In genomic region chr17:33825462-33825861, GRCm38 (mm10) we compare ENCODE assay signal across 8 mouse cellular contexts. TPM values are rescaled to one million over a fixed set of nuclear protein-coding genes. Genes with fewer than 3 reads are reported as not detected.
A peak's percentile ranks its signal among the peaks of the same experiment; 100 is the strongest.
DNase-seq lines count a peak whose midpoint lies in the region; ATAC-seq and TF ChIP-seq lines count a peak whose summit lies in the region.

No protein-coding gene starts in this region.

- H3K4me2 ChIP-seq in kidney, embryonic 15.5 days, result peak overlapping the region; percentile 70
- H3K4me2 ChIP-seq in hindbrain, embryonic 15.5 days, result peak overlapping the region; percentile 77
- H3K4me2 ChIP-seq in midbrain, embryonic 15.5 days, result peak overlapping the region; percentile 75

- H3K9me3 ChIP-seq in kidney, embryonic 15.5 days (replicated peaks), result no peaks in the 10 kb centered on the region
- no peaks in the 10 kb centered on the region for H3K9me3 ChIP-seq in hindbrain, embryonic 15.5 days
- no peaks in the 10 kb centered on the region for H3K9me3 ChIP-seq in midbrain, embryonic 15.5 days

- H3K36me3 ChIP-seq in kidney, embryonic 15.5 days, result peaks cover 65% of the 10 kb centered on the region
- peaks cover 33% of the 10 kb centered on the region for H3K36me3 ChIP-seq in hindbrain, embryonic 15.5 days
- H3K36me3 ChIP-seq in midbrain, embryonic 15.5 days (replicated peaks), result peaks cover 30% of the 10 kb centered on the region

- no peak for ATAC-seq in kidney, embryonic 15.5 days (replicated peaks; ENCODE audit: low FRiP score)
- ATAC-seq in hindbrain, embryonic 15.5 days (ENCODE audit: low FRiP score, low read depth), result no peak
- no peak for ATAC-seq in midbrain, embryonic 15.5 days (replicated peaks)
- no peak for ATAC-seq in erythroid progenitor cell, adult 5-6 weeks (replicated peaks; ENCODE audit: low FRiP score, poor library complexity, severe bottlenecking)

- H3K4me3 ChIP-seq in kidney, embryonic 15.5 days (replicated peaks), result peak overlapping the region; percentile 65
- H3K4me3 ChIP-seq in bone marrow macrophage, adult 2 months (ENCODE audit: insufficient read depth, low read length), result peak overlapping the region; percentile 48
- H3K4me3 ChIP-seq in hindbrain, embryonic 15.5 days, result peak overlapping the region; percentile 83
- peak overlapping the region; percentile 91 for H3K4me3 ChIP-seq in midbrain, embryonic 15.5 days

- no peak for TF ChIP-seq POLR2A in bone marrow macrophage, adult 2 months (IDR thresholded peaks at IDR 0.05; ENCODE audit: borderline replicate concordance, low read depth, low read length)

- H3K27ac ChIP-seq in kidney, embryonic 15.5 days, result 0 out of 2 replicates have a peak overlapping the region, but pooled peaks have one; percentile 90
- H3K27ac ChIP-seq in bone marrow macrophage, adult 2 months (ENCODE audit: insufficient read depth, low read depth, low read length), result no peak overlapping the region
- no peak overlapping the region; the same call in 1 of the 2 replicates for H3K27ac ChIP-seq in hindbrain, embryonic 15.5 days (replicated peaks)
- no peak overlapping the region for H3K27ac ChIP-seq in midbrain, embryonic 15.5 days

- no peak for TF ChIP-seq CTCF in bone marrow macrophage, adult 2 months (IDR thresholded peaks at IDR 0.05; ENCODE audit: low read depth, low read length)

- WGBS in kidney, embryonic 15.5 days, result 81% methylated on average over 8 of the region's 8 CpGs
- 88% methylated on average over 8 of the region's 8 CpGs for WGBS in hindbrain, embryonic 15.5 days
- WGBS in midbrain, embryonic 15.5 days, result 87% methylated on average over 8 of the region's 8 CpGs

- no peaks in the 10 kb centered on the region for H3K27me3 ChIP-seq in kidney, embryonic 15.5 days
- no peaks in the 10 kb centered on the region for H3K27me3 ChIP-seq in hindbrain, embryonic 15.5 days
- no peaks in the 10 kb centered on the region for H3K27me3 ChIP-seq in midbrain, embryonic 15.5 days (replicated peaks)

- H3K4me1 ChIP-seq in kidney, embryonic 15.5 days, result peaks cover 42% of the 10 kb centered on the region
- H3K4me1 ChIP-seq in bone marrow macrophage, adult 2 months (ENCODE audit: control insufficient read depth, insufficient read depth, low read length), result peaks cover 15% of the 10 kb centered on the region
- peaks cover 40% of the 10 kb centered on the region for H3K4me1 ChIP-seq in hindbrain, embryonic 15.5 days (replicated peaks)
- peaks cover 49% of the 10 kb centered on the region for H3K4me1 ChIP-seq in midbrain, embryonic 15.5 days

- no peak for DNase-seq in kidney, adult 9 months
- DNase-seq in adrenal gland, postnatal 4 days (ENCODE audit: low spot score in 2 of 2), result no peak
- no peak for DNase-seq in gastrocnemius, adult 8-10 months (ENCODE audit: low spot score in 2 of 2)

- peak overlapping the region; percentile 72 for H3K9ac ChIP-seq in kidney, embryonic 15.5 days
- peak overlapping the region; percentile 77 for H3K9ac ChIP-seq in hindbrain, embryonic 15.5 days
- H3K9ac ChIP-seq in midbrain, embryonic 15.5 days, result peak overlapping the region; percentile 59; the same call in 1 of the 2 replicates

RNA-seq across cellular contexts. Expression of gene Ndufa7, which starts 1.1 kb away (rescaled TPM):
- polyA plus RNA-seq in kidney, embryonic 15.5 days (2015; fragmentation: Nextera tagmentation; extraction: Ambion mirVana), result 490 and 495 TPM in 2 replicates
- 197 and 199 TPM in 2 replicates for polyA plus RNA-seq in bone marrow macrophage, adult 2 months (2012; ENCODE audit: insufficient read depth, insufficient read length, missing spikeins)
- polyA plus RNA-seq in hindbrain, embryonic 15.5 days (2015; fragmentation: Nextera tagmentation; extraction: Ambion mirVana), result 496 and 540 TPM in 2 replicates
- polyA plus RNA-seq in midbrain, embryonic 15.5 days (2015; fragmentation: Nextera tagmentation; extraction: Ambion mirVana), result 467 and 476 TPM in 2 replicates
- total RNA-seq in adrenal gland, postnatal 4 days (2021), result 100 to 1,000 TPM; 354 to 402 TPM
- 95.5 and 109 TPM in 2 replicates for total RNA-seq in erythroid progenitor cell, adult 5-6 weeks (2015; ENCODE audit: low replicate concordance)
- 42.4 and 46.1 TPM in 2 replicates for total RNA-seq in erythroid progenitor cell, adult 5-6 weeks (2017; ENCODE audit: low replicate concordance)
- total RNA-seq in gastrocnemius, adult 8-10 months (2022), result 100 to 1,000 TPM; 371 to 396 (median 385) TPM

RNA-seq across cellular contexts. Expression of gene Rps28, which starts 1.1 kb away (rescaled TPM):
- polyA plus RNA-seq in kidney, embryonic 15.5 days (2015; fragmentation: Nextera tagmentation; extraction: Ambion mirVana), result 1,038 and 1,163 TPM in 2 replicates
- polyA plus RNA-seq in bone marrow macrophage, adult 2 months (2012; ENCODE audit: insufficient read depth, insufficient read length, missing spikeins), result 1,369 and 1,530 TPM in 2 replicates
- 474 and 594 TPM in 2 replicates for polyA plus RNA-seq in hindbrain, embryonic 15.5 days (2015; fragmentation: Nextera tagmentation; extraction: Ambion mirVana)
- 476 TPM in 2 replicates for polyA plus RNA-seq in midbrain, embryonic 15.5 days (2015; fragmentation: Nextera tagmentation; extraction: Ambion mirVana)
- total RNA-seq in adrenal gland, postnatal 4 days (2021), result 1,000 to 10,000 TPM; 1,918 to 2,060 TPM
- total RNA-seq in erythroid progenitor cell, adult 5-6 weeks (2015; ENCODE audit: low replicate concordance), result 383 and 392 TPM in 2 replicates
- total RNA-seq in erythroid progenitor cell, adult 5-6 weeks (2017; ENCODE audit: low replicate concordance), result 429 and 508 TPM in 2 replicates
- total RNA-seq in gastrocnemius, adult 8-10 months (2022), result 100 to 1,000 TPM; 634 to 807 (median 649) TPM

RNA-seq across cellular contexts. Expression of gene Kank3, which starts 15.1 kb away (rescaled TPM):
- polyA plus RNA-seq in kidney, embryonic 15.5 days (2015; fragmentation: Nextera tagmentation; extraction: Ambion mirVana), result 46.5 and 53.4 TPM in 2 replicates
- polyA plus RNA-seq in bone marrow macrophage, adult 2 months (2012; ENCODE audit: insufficient read depth, insufficient read length, missing spikeins), result 27.5 and 33.3 TPM in 2 replicates
- 50.4 and 57.1 TPM in 2 replicates for polyA plus RNA-seq in hindbrain, embryonic 15.5 days (2015; fragmentation: Nextera tagmentation; extraction: Ambion mirVana)
- 51.5 and 53.4 TPM in 2 replicates for polyA plus RNA-seq in midbrain, embryonic 15.5 days (2015; fragmentation: Nextera tagmentation; extraction: Ambion mirVana)
- 100 to 1,000 TPM; 117 to 136 TPM for total RNA-seq in adrenal gland, postnatal 4 days (2021)
- 5.0 TPM in 1 of 2 replicates, not detected in the other for total RNA-seq in erythroid progenitor cell, adult 5-6 weeks (2015; ENCODE audit: low replicate concordance)
- 2.7 TPM in 1 of 2 replicates, not detected in the other for total RNA-seq in erythroid progenitor cell, adult 5-6 weeks (2017; ENCODE audit: low replicate concordance)
- total RNA-seq in gastrocnemius, adult 8-10 months (2022), result 10 to 100 TPM; 12.4 to 17.4 (median 14.8) TPM

RNA-seq across cellular contexts. Expression of gene Cd320, which starts 17.4 kb away (rescaled TPM):
- polyA plus RNA-seq in kidney, embryonic 15.5 days (2015; fragmentation: Nextera tagmentation; extraction: Ambion mirVana), result 97.9 and 102 TPM in 2 replicates
- polyA plus RNA-seq in bone marrow macrophage, adult 2 months (2012; ENCODE audit: insufficient read depth, insufficient read length, missing spikeins), result 4.4 TPM in 2 replicates
- 54.7 and 55.3 TPM in 2 replicates for polyA plus RNA-seq in hindbrain, embryonic 15.5 days (2015; fragmentation: Nextera tagmentation; extraction: Ambion mirVana)
- 50.8 and 58.9 TPM in 2 replicates for polyA plus RNA-seq in midbrain, embryonic 15.5 days (2015; fragmentation: Nextera tagmentation; extraction: Ambion mirVana)
- 10 to 100 TPM; 34.3 to 36.0 TPM for total RNA-seq in adrenal gland, postnatal 4 days (2021)
- 2.9 TPM in 1 of 2 replicates, not detected in the other for total RNA-seq in erythroid progenitor cell, adult 5-6 weeks (2015; ENCODE audit: low replicate concordance)
- 0.39 TPM in 1 of 2 replicates, not detected in the other for total RNA-seq in erythroid progenitor cell, adult 5-6 weeks (2017; ENCODE audit: low replicate concordance)
- 10 to 100 TPM; 16.3 to 18.0 (median 17.0) TPM for total RNA-seq in gastrocnemius, adult 8-10 months (2022)

RNA-seq across cellular contexts. Expression of gene Angptl4, which starts 43.8 kb away (rescaled TPM):
- 21.5 and 27.9 TPM in 2 replicates for polyA plus RNA-seq in kidney, embryonic 15.5 days (2015; fragmentation: Nextera tagmentation; extraction: Ambion mirVana)
- polyA plus RNA-seq in bone marrow macrophage, adult 2 months (2012; ENCODE audit: insufficient read depth, insufficient read length, missing spikeins), result 8.4 and 11.0 TPM in 2 replicates
- polyA plus RNA-seq in hindbrain, embryonic 15.5 days (2015; fragmentation: Nextera tagmentation; extraction: Ambion mirVana), result 23.2 and 23.9 TPM in 2 replicates
- polyA plus RNA-seq in midbrain, embryonic 15.5 days (2015; fragmentation: Nextera tagmentation; extraction: Ambion mirVana), result 22.6 and 23.3 TPM in 2 replicates
- total RNA-seq in adrenal gland, postnatal 4 days (2021), result 10 to 100 TPM; 43.9 to 68.2 TPM
- total RNA-seq in erythroid progenitor cell, adult 5-6 weeks (2015; ENCODE audit: low replicate concordance), result 0.36 and 0.84 TPM in 2 replicates
- total RNA-seq in erythroid progenitor cell, adult 5-6 weeks (2017; ENCODE audit: low replicate concordance), result 0.77 TPM in 1 of 2 replicates, not detected in the other
- total RNA-seq in gastrocnemius, adult 8-10 months (2022), result 1 to 10 TPM in 3 of 4 experiments, under 1 TPM in 1; 0.41 to 5.5 (median 3.0) TPM
